Mouse (Mus musculus) testis, adult 2 months (tissue): ENCODE results near the gene Gm49384. TPM values are rescaled to one million over a fixed set of nuclear protein-coding genes. Genes with fewer than 3 reads are reported as not detected.
A peak's percentile ranks its signal among the peaks of the same experiment; 100 is the strongest.
"Not testable (repeated sequence)": the region's sequence is repeated elsewhere in the genome, so short reads cannot be mapped to it uniquely, and the experiment has no call there.

Experiments
- H3K27ac ChIP-seq: fragments of 200-500 bp; 2 replicates; pipeline ENCODE4 v1.5.1; 2012; ENCODE audit warnings: low read depth, low read length; ENCODE audit not compliant: control insufficient read depth, insufficient read depth
- H3K27me3 ChIP-seq: fragments of 200-500 bp; 2 replicates; pipeline ENCODE4 v1.6.1; 2012; ENCODE audit warnings: mild to moderate bottlenecking, low read length, moderate library complexity; ENCODE audit not compliant: control insufficient read depth, insufficient read depth
- H3K36me3 ChIP-seq: fragments of 200-500 bp; 2 replicates; pipeline ENCODE4 v1.6.1; 2012; ENCODE audit warnings: mild to moderate bottlenecking, low read length; ENCODE audit not compliant: control insufficient read depth, insufficient read depth
- H3K4me1 ChIP-seq: fragments of 200-500 bp; 2 replicates; pipeline ENCODE4 v1.6.1; 2012; ENCODE audit warnings: low read length; ENCODE audit not compliant: control insufficient read depth, insufficient read depth
- H3K4me3 ChIP-seq: fragments of 200-500 bp; 2 replicates; pipeline ENCODE4 v1.5.1; 2012; ENCODE audit warnings: low read depth, mild to moderate bottlenecking, low read length, moderate library complexity, mixed read lengths; ENCODE audit not compliant: control insufficient read depth
- CTCF ChIP-seq: fragments of 200-500 bp; IDR thresholded peaks from 2 replicates; pipeline ENCODE4 v1.5.1; 2012; ENCODE audit warnings: low read depth, mild to moderate bottlenecking, inconsistent platforms, low read length, moderate library complexity; ENCODE audit not compliant: control insufficient read depth, insufficient read depth, insufficient replicate concordance
- POLR2A ChIP-seq: fragments of 200-500 bp; IDR thresholded peaks from 2 replicates; pipeline ENCODE4 v1.6.1; 2012; ENCODE audit warnings: low read depth, mild to moderate bottlenecking, inconsistent platforms, low read length, moderate library complexity; ENCODE audit not compliant: control insufficient read depth
- polyA plus RNA-seq: library from polyadenylated mRNA; depleted of rRNA; stranded (reverse); fragments of >200 nt; gene quantifications from 2 replicates; pipeline ENCODE4 v1.2.3, GENCODE M21; 2012

The Gm49384 gene
- polyA plus RNA-seq, 1 experiment = 0.20 TPM

DNA sequence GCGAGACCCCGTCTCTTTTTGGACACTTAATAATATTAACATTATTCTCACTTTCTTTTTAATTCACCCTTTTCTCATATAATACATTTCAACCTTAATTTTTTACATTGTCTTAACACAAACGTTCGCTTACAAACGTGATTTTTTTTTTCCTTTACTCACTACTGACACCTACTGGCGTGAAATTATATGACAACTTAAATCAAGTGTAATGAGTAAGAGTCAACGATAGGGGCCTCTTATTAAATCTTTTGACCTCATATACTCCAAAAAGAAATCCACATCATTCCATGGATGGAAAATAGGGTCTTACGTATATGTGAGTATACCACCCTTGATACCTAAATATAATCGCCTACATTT, 44.5 kb downstream of the Gm49384 start:
- Histone ChIP-seq H3K27ac (no peak overlapping the region), H3K27me3 (no peaks in the 10 kb centered on the region), H3K36me3 (0 out of 2 replicates have a peak, but pooled peaks cover 1% of the 10 kb centered on the region), H3K4me3 (peak overlapping the region; percentile 95), H3K4me1 (peaks cover 3% of the 10 kb centered on the region; the same call in 1 of the 2 replicates)
- TF ChIP-seq POLR2A (no peak), CTCF (no peak)

DNA sequence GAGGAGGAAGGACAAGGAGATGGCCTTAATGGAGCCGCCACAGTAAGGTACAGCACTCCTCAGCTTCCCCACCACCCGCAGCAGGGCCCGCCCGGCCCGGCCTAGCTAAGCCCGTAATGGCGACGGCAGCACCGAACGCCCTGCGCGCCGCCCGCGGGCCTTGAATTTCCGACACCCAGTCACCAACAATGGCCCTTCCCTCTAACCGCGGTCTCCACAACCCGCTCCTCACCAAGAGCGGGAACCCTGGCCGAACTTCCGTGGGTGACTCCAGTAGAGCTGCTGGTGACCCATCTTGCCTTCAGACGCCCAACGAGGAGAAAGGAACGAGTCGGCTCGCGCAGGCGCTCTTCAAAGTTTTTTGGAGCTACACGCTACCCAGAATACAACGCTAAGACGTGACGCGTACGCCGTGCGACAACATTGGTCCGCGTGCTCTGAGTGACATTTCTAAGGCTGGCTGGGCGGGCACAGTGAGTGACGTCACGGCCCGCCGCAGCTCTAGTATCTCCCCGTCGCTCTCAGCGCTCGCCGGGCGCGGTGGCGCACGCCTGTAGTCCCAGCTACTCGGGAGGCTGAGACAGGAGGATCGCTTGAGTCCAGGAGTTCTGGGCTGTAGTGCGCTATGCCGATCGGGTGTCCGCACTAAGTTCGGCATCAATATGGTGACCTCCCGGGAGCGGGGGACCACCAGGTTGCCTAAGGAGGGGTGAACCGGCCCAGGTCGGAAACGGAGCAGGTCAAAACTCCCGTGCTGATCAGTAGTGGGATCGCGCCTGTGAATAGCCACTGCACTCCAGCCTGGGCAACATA, 45.1 kb downstream of the Gm49384 start, which contains the start of gene Rps29:
Gene Rps29, minus strand, starts transcription at position 422 of the 813 bp plus-strand sequence.
- not testable (repeated sequence) for H3K27me3 ChIP-seq

DNA sequence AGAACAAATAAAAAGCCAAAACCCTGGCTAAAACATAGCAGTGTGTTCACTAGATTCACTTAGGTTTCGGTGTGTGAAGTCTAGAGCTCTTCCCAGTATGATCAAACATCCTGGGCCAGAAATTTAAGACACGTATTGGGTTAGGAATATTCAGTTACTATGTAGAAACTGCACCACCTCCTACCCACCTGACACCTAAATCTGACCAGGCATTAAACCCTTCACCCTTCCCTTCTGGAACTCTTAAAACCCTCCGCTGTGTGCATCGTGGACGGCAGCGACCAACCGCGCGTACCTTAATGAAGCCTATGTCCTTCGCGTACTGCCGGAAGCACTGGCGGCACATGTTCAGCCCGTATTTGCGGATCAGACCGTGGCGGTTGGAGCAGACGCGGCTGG, 45.7 kb downstream of the Gm49384 start:
- Histone ChIP-seq H3K27ac (peak overlapping the region; percentile 96), H3K4me1 (peaks cover 3% of the 10 kb centered on the region; the same call in 1 of the 2 replicates), H3K4me3 (peak overlapping the region; percentile 95), H3K27me3 (no peaks in the 10 kb centered on the region), H3K36me3 (0 out of 2 replicates have a peak, but pooled peaks cover 1% of the 10 kb centered on the region)
- TF ChIP-seq POLR2A (no peak), CTCF (no peak)

More for the DNA sequence above, 45.1 kb downstream of the Gm49384 start, which contains the start of gene Rps29:
- H3K4me3 ChIP-seq = peak within 1 kb of the TSS; percentile 95
- H3K27ac ChIP-seq = peak within 1 kb of the TSS; percentile 96
- not testable (repeated sequence) for H3K4me1 ChIP-seq, H3K36me3 ChIP-seq
- peak; percentile 86 for TF ChIP-seq POLR2A

DNA sequence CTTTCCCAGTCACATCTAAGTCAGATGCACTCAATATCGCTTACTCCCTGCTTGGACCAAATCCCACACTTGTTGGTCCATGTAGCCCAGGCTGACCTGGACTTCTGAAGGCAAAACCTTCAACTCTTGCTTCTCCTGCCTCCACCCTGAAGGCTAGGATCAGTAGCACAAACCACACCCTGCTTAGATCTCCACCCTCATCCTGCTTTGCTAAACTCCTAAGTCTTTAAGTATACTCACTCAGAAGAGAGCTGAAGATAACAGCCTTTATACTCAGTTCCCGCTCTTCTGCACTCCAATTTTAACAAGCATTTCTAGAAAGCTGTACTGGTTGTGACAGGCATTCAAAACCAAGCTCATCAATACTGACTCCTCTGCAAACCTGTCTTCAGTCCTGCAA, 47.0 kb downstream of the Gm49384 start:
- H3K27me3 ChIP-seq = no peaks in the 10 kb centered on the region
- H3K27ac ChIP-seq = no peak overlapping the region
- no peak for TF ChIP-seq CTCF
- no peak for TF ChIP-seq POLR2A
- H3K4me3 ChIP-seq = no peak overlapping the region
- H3K4me1 ChIP-seq = peaks cover 3% of the 10 kb centered on the region; the same call in 1 of the 2 replicates
- 0 out of 2 replicates have a peak, but pooled peaks cover 1% of the 10 kb centered on the region for H3K36me3 ChIP-seq

DNA sequence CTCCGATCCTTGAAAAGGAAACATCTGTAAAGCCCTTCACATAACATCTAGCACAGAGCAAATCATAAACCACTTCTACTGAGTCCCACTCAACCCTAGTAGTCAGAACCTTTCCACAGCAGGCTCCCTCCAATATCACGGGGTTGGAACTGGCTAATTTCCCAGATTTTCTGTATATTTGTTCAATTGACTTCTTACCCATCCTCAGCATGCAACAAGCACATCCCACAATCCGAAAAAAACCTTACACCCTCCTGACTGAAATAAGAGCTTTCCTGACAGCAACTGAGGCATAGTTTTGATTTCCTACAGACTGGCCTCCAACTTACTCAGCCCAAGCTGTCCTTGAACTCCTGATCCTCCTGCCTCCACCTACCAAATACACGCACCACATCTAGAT, 47.6 kb downstream of the Gm49384 start:
- Histone ChIP-seq H3K4me3 (no peak overlapping the region), H3K4me1 (peaks cover 3% of the 10 kb centered on the region; the same call in 1 of the 2 replicates), H3K27me3 (no peaks in the 10 kb centered on the region), H3K27ac (no peak overlapping the region), H3K36me3 (0 out of 2 replicates have a peak, but pooled peaks cover 1% of the 10 kb centered on the region)
- TF ChIP-seq CTCF = no peak
- no peak for TF ChIP-seq POLR2A

DNA sequence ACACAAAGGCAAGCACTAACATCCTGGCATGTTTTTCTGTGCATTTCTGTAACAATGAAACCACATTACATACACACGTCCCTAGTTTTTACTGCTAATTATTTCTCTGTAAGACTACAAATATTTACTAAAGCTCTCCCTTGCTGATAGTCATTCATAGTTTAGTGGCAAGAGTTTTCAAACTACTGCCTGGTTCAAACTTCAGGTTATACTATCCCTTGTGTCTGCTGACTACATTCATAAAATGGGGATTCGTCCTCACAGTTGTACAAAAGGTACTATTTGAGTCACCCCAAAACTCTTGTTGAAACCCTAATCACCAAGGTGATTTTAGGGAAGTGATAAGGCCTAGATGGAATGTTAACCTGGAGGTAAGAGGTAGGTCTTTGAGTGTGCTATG, 48.1 kb downstream of the Gm49384 start:
- H3K4me3 ChIP-seq = no peak overlapping the region
- H3K27me3 ChIP-seq = no peaks in the 10 kb centered on the region
- no peak overlapping the region for H3K27ac ChIP-seq
- peaks cover 3% of the 10 kb centered on the region; the same call in 1 of the 2 replicates for H3K4me1 ChIP-seq
- TF ChIP-seq CTCF = no peak
- TF ChIP-seq POLR2A = no peak
- 0 out of 2 replicates have a peak, but pooled peaks cover 1% of the 10 kb centered on the region for H3K36me3 ChIP-seq

DNA sequence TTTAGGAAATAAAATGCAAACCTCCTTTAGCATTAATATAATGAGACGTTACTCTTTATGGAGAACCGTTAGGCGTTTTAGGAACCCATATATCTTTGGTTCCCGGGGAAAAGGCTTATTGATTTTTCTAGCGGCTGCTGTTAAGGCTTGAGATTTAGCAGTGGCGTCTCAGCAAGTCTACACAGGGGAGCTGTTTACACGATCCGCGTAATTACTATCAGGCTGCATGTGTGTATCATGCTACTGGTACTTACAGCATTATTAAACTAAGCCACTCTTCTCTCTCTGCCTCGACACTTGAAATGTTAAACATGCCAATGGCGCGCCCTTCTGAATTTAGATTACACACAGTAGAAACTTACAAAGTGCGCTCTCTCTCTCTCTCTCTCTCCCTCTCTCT, 54.0 kb downstream of the Gm49384 start:
- H3K4me1 ChIP-seq = no peaks in the 10 kb centered on the region
- H3K4me3 ChIP-seq = no peak overlapping the region
- no peak overlapping the region for H3K27ac ChIP-seq
- no peaks in the 10 kb centered on the region for H3K36me3 ChIP-seq
- TF ChIP-seq POLR2A = no peak
- no peak for TF ChIP-seq CTCF
- H3K27me3 ChIP-seq = no peaks in the 10 kb centered on the region
